Mouse (Mus musculus) MEL (cell line): ENCODE measurements at regions not wholly inside any gene's neighbourhood (a gene's known extent, or its start where the extent isn't known, plus 50 kb on each side); places are given as distances from the start of the nearest gene placed in this dataset.

Experiments
- DNase-seq: peaks from one replicate; pipeline ENCODE4 v3.0.0; 2011; ENCODE audit warnings: low read depth, low spot score
- H3K27ac ChIP-seq: 2 replicates; pipeline ENCODE4 v1.5.1; 2012; ENCODE audit warnings: low read depth, mild to moderate bottlenecking, control low read depth, low read length, moderate library complexity; ENCODE audit not compliant: control insufficient read depth
- H3K27me3 ChIP-seq, 2 experiments: fragments of 150-350 bp in 1 of 2; sonication (generic) in 1 of 2; 2 replicates each; pipeline ENCODE4 v1.6.1; 2012; ENCODE audit warnings: low read length in 2 of 2, mild to moderate bottlenecking in 2 of 2, improper control_type of control experiment in 1 of 2, moderate library complexity in 1 of 2; ENCODE audit not compliant: insufficient read depth in 2 of 2, control insufficient read depth in 1 of 2
- H3K36me3 ChIP-seq, 2 experiments: 2 replicates each; pipeline ENCODE4 v1.6.1; 2012 to 2014; ENCODE audit warnings: low read length in 2 of 2, improper control_type of control experiment in 1 of 2, inconsistent platforms in 1 of 2, mild to moderate bottlenecking in 1 of 2; ENCODE audit not compliant: insufficient read depth in 2 of 2, control insufficient read depth in 1 of 2
- H3K4me1 ChIP-seq, 2 experiments: fragments of 150-350 bp in 1 of 2; sonication (generic) in 1 of 2; 2 replicates each; pipeline ENCODE4 v1.6.1; 2012; ENCODE audit warnings: low read length in 2 of 2, improper control_type of control experiment in 1 of 2, mild to moderate bottlenecking in 1 of 2; ENCODE audit not compliant: insufficient read depth in 2 of 2, control insufficient read depth in 1 of 2
- H3K4me3 ChIP-seq, 2 experiments: fragments of 150-350 bp in 1 of 2; sonication (generic) in 1 of 2; 2 replicates each; pipeline ENCODE4 v1.5.1; 2012; ENCODE audit warnings: low read depth in 2 of 2, low read length in 2 of 2, mild to moderate bottlenecking in 2 of 2, moderate library complexity in 2 of 2, control low read depth in 1 of 2, improper control_type of control experiment in 1 of 2; ENCODE audit not compliant: control insufficient read depth in 1 of 2, insufficient read depth in 1 of 2
- H3K79me2 ChIP-seq: 2 replicates; pipeline ENCODE4 v1.6.1; 2012; ENCODE audit warnings: mild to moderate bottlenecking, low read length, moderate library complexity; ENCODE audit not compliant: control insufficient read depth, poor library complexity, insufficient read depth
- H3K9ac ChIP-seq: 2 replicates; pipeline ENCODE4 v1.6.1; 2012; ENCODE audit warnings: low read depth, mild to moderate bottlenecking, control low read depth, low read length, moderate library complexity; ENCODE audit not compliant: control insufficient read depth, poor library complexity, severe bottlenecking
- H3K9me3 ChIP-seq: fragments of 150-350 bp; sonication (generic); replicated peaks from 2 replicates; pipeline ENCODE4 v1.6.1; 2012; ENCODE audit warnings: mild to moderate bottlenecking, low read length, improper control_type of control experiment, moderate library complexity; ENCODE audit not compliant: insufficient read depth
- CHD1 ChIP-seq: IDR thresholded peaks from 2 replicates; pipeline ENCODE4 v1.6.1; 2012; ENCODE audit warnings: low read depth, mild to moderate bottlenecking, inconsistent platforms, low read length, improper control_type of control experiment
- CHD2 ChIP-seq: IDR thresholded peaks from 2 replicates; pipeline ENCODE4 v1.6.1; 2011; ENCODE audit warnings: low read length, improper control_type of control experiment
- CTCF ChIP-seq, 3 experiments: IDR thresholded peaks in 2 of 3; conservative IDR thresholded peaks in 1 of 3; 2 replicates each; pipeline ENCODE4 v1.5.1; 2011 to 2012; ENCODE audit warnings: low read length in 3 of 3, low read depth in 2 of 3, mild to moderate bottlenecking in 2 of 3, improper control_type of control experiment in 1 of 3, inconsistent platforms in 1 of 3, mixed read lengths in 1 of 3, moderate library complexity in 1 of 3; ENCODE audit not compliant: control insufficient read depth in 1 of 3, insufficient read depth in 1 of 3, poor library complexity in 1 of 3, severe bottlenecking in 1 of 3
- ETS1 ChIP-seq: IDR thresholded peaks from 2 replicates; pipeline ENCODE4 v1.6.1; 2012; ENCODE audit warnings: low read depth, mild to moderate bottlenecking, inconsistent platforms, low read length, improper control_type of control experiment, moderate library complexity
- GABPA ChIP-seq: IDR thresholded peaks from 2 replicates; pipeline ENCODE4 v1.6.1; 2012; ENCODE audit warnings: low read depth, mild to moderate bottlenecking, inconsistent platforms, low read length, improper control_type of control experiment, moderate library complexity
- KAT2A ChIP-seq: conservative IDR thresholded peaks from 2 replicates; pipeline ENCODE4 v1.6.1; 2012; ENCODE audit warnings: low read depth, low read length, improper control_type of control experiment, inconsistent platforms
- MAX ChIP-seq: IDR thresholded peaks from 2 replicates; pipeline ENCODE4 v1.6.1; 2011; ENCODE audit warnings: low read length, improper control_type of control experiment
- MAZ ChIP-seq: IDR thresholded peaks from 2 replicates; pipeline ENCODE4 v1.6.1; 2012; ENCODE audit warnings: low read depth, mild to moderate bottlenecking, inconsistent platforms, low read length, improper control_type of control experiment
- MXI1 ChIP-seq: IDR thresholded peaks from 2 replicates; pipeline ENCODE4 v1.6.1; 2011; ENCODE audit warnings: mild to moderate bottlenecking, low read depth, low read length, improper control_type of control experiment
- RAD21 ChIP-seq: IDR thresholded peaks from 2 replicates; pipeline ENCODE4 v1.6.1; 2011; ENCODE audit warnings: mild to moderate bottlenecking, low read depth, low read length, improper control_type of control experiment
- SIN3A ChIP-seq: IDR thresholded peaks from 2 replicates; pipeline ENCODE4 v1.6.1; 2012; ENCODE audit warnings: low read length, improper control_type of control experiment, inconsistent platforms
- SMC3 ChIP-seq: IDR thresholded peaks from 2 replicates; pipeline ENCODE4 v1.6.1; 2011; ENCODE audit warnings: low read depth, low read length, improper control_type of control experiment
- TAL1 ChIP-seq: IDR thresholded peaks from 2 replicates; pipeline ENCODE4 v1.6.1; 2012; ENCODE audit warnings: mild to moderate bottlenecking, inconsistent platforms, low read length, moderate library complexity, mixed read lengths
- TBP ChIP-seq: IDR thresholded peaks from 2 replicates; pipeline ENCODE4 v1.8.0; 2011; ENCODE audit warnings: low read depth, low read length, improper control_type of control experiment
- UBTF ChIP-seq: IDR thresholded peaks from 2 replicates; pipeline ENCODE4 v1.6.1; 2012; ENCODE audit warnings: low read depth, mild to moderate bottlenecking, inconsistent platforms, low read length, improper control_type of control experiment, moderate library complexity, borderline replicate concordance; ENCODE audit not compliant: insufficient read depth
- USF1 ChIP-seq: IDR thresholded peaks from 2 replicates; pipeline ENCODE4 v1.6.1; 2014; ENCODE audit warnings: low read depth, mild to moderate bottlenecking, inconsistent platforms, low read length, improper control_type of control experiment, moderate library complexity
- ZMIZ1 ChIP-seq: IDR thresholded peaks from 2 replicates; pipeline ENCODE4 v1.6.1; 2012; ENCODE audit warnings: low read depth, mild to moderate bottlenecking, inconsistent platforms, low read length, improper control_type of control experiment, moderate library complexity
- ZNF384 ChIP-seq: IDR thresholded peaks from 2 replicates; pipeline ENCODE4 v1.6.1; 2012; ENCODE audit warnings: low read depth, mild to moderate bottlenecking, inconsistent platforms, low read length, improper control_type of control experiment

GRCm38 (mm10) chr3:133646449-133647059 is 101.6 kb upstream of the Tet2 start:
- no peak for DNase-seq
- no peak overlapping the region for H3K9ac ChIP-seq
- TF ChIP-seq KAT2A (no peak), CHD2 (no peak), USF1 (no peak), ZNF384 (peak; percentile 18; the same call in 1 of the 2 replicates), TBP (no peak)
- TF ChIP-seq, all 39 proteins: peak for 1
- H3K4me3 ChIP-seq: no peak overlapping the region
- no peaks in the 10 kb centered on the region for H3K79me2 ChIP-seq
- no peak overlapping the region for H3K27ac ChIP-seq
- peaks cover 0 to 2% of the 10 kb centered on the region in 2 experiments; a peak in 1 of 4 replicates for H3K36me3 ChIP-seq
- H3K4me1 ChIP-seq: peaks cover 0 to 2% of the 10 kb centered on the region in 2 experiments; a peak in 1 of 4 replicates
- H3K9me3 ChIP-seq: no peaks in the 10 kb centered on the region
- H3K27me3 ChIP-seq: no peaks in the 10 kb centered on the region

GRCm38 (mm10) chr3:133650025-133650424 is 105.1 kb upstream of the Tet2 start:
- peaks cover 0 to 2% of the 10 kb centered on the region in 2 experiments; a peak in 1 of 4 replicates for H3K36me3 ChIP-seq
- H3K79me2 ChIP-seq: no peaks in the 10 kb centered on the region
- H3K4me1 ChIP-seq: peaks cover 0 to 2% of the 10 kb centered on the region in 2 experiments; a peak in 1 of 4 replicates
- H3K9me3 ChIP-seq: no peaks in the 10 kb centered on the region
- no peaks in the 10 kb centered on the region for H3K27me3 ChIP-seq
- H3K4me3 ChIP-seq: no peak overlapping the region
- DNase-seq: peak; percentile 47
- no peak for TF ChIP-seq MAX
- TF ChIP-seq CHD1: no peak
- TF ChIP-seq MXI1: no peak
- TF ChIP-seq SMC3: no peak
- no peak for TF ChIP-seq MAZ
- TF ChIP-seq RAD21: no peak
- TF ChIP-seq CTCF (IDR thresholded peaks at IDR 0.05 in 2 of 3, conservative IDR thresholded peaks at IDR 0.05 in 1 of 3; ENCODE audit: control insufficient read depth in 1 of 3, insufficient read depth in 1 of 3, low read depth in 2 of 3, low read length in 3 of 3, poor library complexity in 1 of 3, severe bottlenecking in 1 of 3): no peak
- TF ChIP-seq TAL1: no peak
- TF ChIP-seq GABPA: no peak
- no peak for TF ChIP-seq ZNF384
- TF ChIP-seq SIN3A: no peak
- TF ChIP-seq ZMIZ1: no peak
- no peak for TF ChIP-seq KAT2A
- no peak for TF ChIP-seq ETS1
- TF ChIP-seq UBTF: no peak
- no peak for TF ChIP-seq CHD2
- no peak for TF ChIP-seq USF1
- no peak overlapping the region for H3K27ac ChIP-seq
- H3K9ac ChIP-seq: no peak overlapping the region
